Comparison of ENCODE assay signal across 17 mouse cellular contexts in the genomic region with DNA sequence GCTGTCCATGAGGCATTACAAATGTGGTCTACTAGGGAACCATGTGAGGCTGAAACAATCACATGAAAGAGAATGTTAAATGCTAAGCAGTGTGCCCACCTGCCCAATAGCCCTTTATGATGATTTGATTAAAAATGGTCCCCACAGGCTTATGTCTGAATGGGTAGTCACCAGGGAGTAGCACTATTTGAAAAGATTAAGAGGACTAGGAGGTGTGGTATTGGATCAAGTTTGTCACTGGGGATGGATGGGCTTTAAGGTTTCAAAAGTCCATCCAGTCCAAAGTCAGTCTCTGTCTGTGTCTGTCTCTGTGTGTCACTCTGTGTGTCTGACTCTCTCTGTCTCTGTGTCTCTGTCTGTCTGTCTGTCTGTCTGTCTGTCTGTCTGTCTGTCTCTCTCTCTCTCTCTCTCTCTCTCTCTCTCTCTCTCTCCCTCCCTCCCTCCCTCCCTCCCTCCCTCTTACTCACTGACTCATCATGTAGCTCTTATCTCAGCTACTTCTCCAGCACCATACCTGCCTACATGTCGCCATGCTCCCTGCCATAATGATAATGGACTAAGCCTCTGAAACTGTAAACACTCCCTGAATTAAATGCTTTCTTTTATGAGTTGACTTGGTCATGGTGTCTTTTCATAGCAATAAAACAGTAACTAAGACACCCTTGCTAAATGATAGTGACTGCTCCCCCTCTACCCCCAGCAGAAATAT. TPM values are rescaled to one million over a fixed set of nuclear protein-coding genes. Genes with fewer than 3 reads are reported as not detected.
DNase-seq lines count a peak whose midpoint lies in the region; ATAC-seq lines count a peak whose summit lies in the region.
"Had no signal": no experiment of that assay in that cellular context is flagged by ENCODE, and none has a peak within 500 bp of the region (broad histone marks: within the 10 kb centered on the region; RNA-seq: fewer than 3 reads in every experiment).

No protein-coding gene starts in this region.

- no peak overlapping the region for H3K9ac ChIP-seq in liver, embryonic 13.5 days
- H3K9ac ChIP-seq: forebrain, embryonic 12.5 days; heart, embryonic 12.5 days; hindbrain, embryonic 14.5 days had no signal

- H3K9me3 ChIP-seq in erythroblast, embryonic 14.5 days (ENCODE audit: control insufficient read depth, low read length), result no peaks in the 10 kb centered on the region
- no peaks in the 10 kb centered on the region for H3K9me3 ChIP-seq in liver, embryonic 13.5 days (replicated peaks)
- H3K9me3 ChIP-seq: embryonic facial prominence, embryonic 10.5 days; forebrain, embryonic 12.5 days; heart, embryonic 12.5 days; hindbrain, embryonic 10.5 days had no signal

- ATAC-seq in liver, embryonic 13.5 days (ENCODE audit: low read depth), result peak; percentile 92
- ATAC-seq: forebrain, embryonic 16.5 days had no signal

- peak overlapping the region; percentile 33 for H3K4me3 ChIP-seq in erythroblast, embryonic 14.5 days (replicated peaks)
- no peak overlapping the region for H3K4me3 ChIP-seq in liver, embryonic 13.5 days (replicated peaks)
- H3K4me3 ChIP-seq: embryonic facial prominence, embryonic 10.5 days; forebrain, embryonic 12.5 days; heart, embryonic 12.5 days; hindbrain, embryonic 10.5 days had no signal

- peak; percentile 40 for DNase-seq in c-Kit-negative CD71-positive TER-119-positive erythroid progenitor cells, embryonic 14.5 days (ENCODE audit: low read depth, low spot score)
- DNase-seq in liver, embryonic 13.5 days, result no peak
- DNase-seq in gastrocnemius, postnatal 25 days, result no peak
- no peak for DNase-seq in thymus, postnatal 4 days
- DNase-seq in cerebellum, postnatal 14 days, result no peak
- DNase-seq: adrenal gland, postnatal 10 days; cerebellum, adult 18-20 months; cerebellum, adult 9-11 months; gastrocnemius, postnatal 14 days had no signal

- H3K27me3 ChIP-seq in erythroblast, embryonic 14.5 days (ENCODE audit: control insufficient read depth), result no peaks in the 10 kb centered on the region
- no peaks in the 10 kb centered on the region for H3K27me3 ChIP-seq in liver, embryonic 13.5 days
- H3K27me3 ChIP-seq: CH12.LX; forebrain, embryonic 12.5 days; heart, embryonic 12.5 days had no signal

- WGBS in liver, embryonic 13.5 days (ENCODE audit: insufficient replicate concordance), result 10% methylated on average over 1 of the region's 1 CpGs

- peak overlapping the region; percentile 34 for H3K4me2 ChIP-seq in liver, embryonic 13.5 days
- H3K4me2 ChIP-seq: forebrain, embryonic 12.5 days; heart, embryonic 12.5 days; hindbrain, embryonic 14.5 days had no signal

- H3K4me1 ChIP-seq in erythroblast, embryonic 14.5 days (ENCODE audit: control insufficient read depth), result peaks cover 40% of the 10 kb centered on the region
- H3K4me1 ChIP-seq in liver, embryonic 13.5 days (replicated peaks), result peaks cover 22% of the 10 kb centered on the region
- H3K4me1 ChIP-seq: embryonic facial prominence, embryonic 10.5 days; forebrain, embryonic 12.5 days; heart, embryonic 12.5 days; hindbrain, embryonic 10.5 days had no signal

- H3K27ac ChIP-seq in liver, embryonic 13.5 days, result peak overlapping the region; percentile 84
- H3K27ac ChIP-seq: embryonic facial prominence, embryonic 10.5 days; forebrain, embryonic 12.5 days; hindbrain, embryonic 10.5 days; hindbrain, embryonic 14.5 days had no signal

- H3K36me3 ChIP-seq in erythroblast, embryonic 14.5 days (ENCODE audit: control insufficient read depth), result peaks cover 7% of the 10 kb centered on the region
- H3K36me3 ChIP-seq in liver, embryonic 13.5 days, result no peaks in the 10 kb centered on the region
- H3K36me3 ChIP-seq: embryonic facial prominence, embryonic 10.5 days; forebrain, embryonic 12.5 days; heart, embryonic 12.5 days; hindbrain, embryonic 10.5 days had no signal

RNA-seq across cellular contexts. Expression of gene Diaph3, which starts 41.5 kb away (rescaled TPM):
- polyA plus RNA-seq in erythroblast, embryonic 14.5 days (2012), result 3.1 and 3.4 TPM in 2 replicates
- polyA plus RNA-seq in liver, embryonic 13.5 days (2015; fragmentation: Nextera tagmentation; extraction: Ambion mirVana), result 17.5 and 19.3 TPM in 2 replicates
- under 1 TPM; 0.36 to 0.72 TPM for total RNA-seq in gastrocnemius, postnatal 25 days (2021)
